Mouse (Mus musculus) embryonic facial prominence, embryonic 13.5 days (tissue): ENCODE data around the gene Slc25a27. TPM values are rescaled to one million over a fixed set of nuclear protein-coding genes. Genes with fewer than 3 reads are reported as not detected.

Experiments used
- ATAC-seq: fragments of 200-750 bp; cut with Nextera tagmentation; 2 replicates; pipeline ENCODE4 v1.8.0; 2017; ENCODE audit warnings: low read depth; ENCODE audit not compliant: insufficient number of reproducible peaks, insufficient read depth, low FRiP score, low TSS enrichment
- H3K27ac ChIP-seq: fragments of 300-500 bp; sonication (generic); 2 replicates; pipeline ENCODE4 v1.5.1; 2015; ENCODE audit warnings: moderate library complexity, mild to moderate bottlenecking, inconsistent platforms
- H3K27me3 ChIP-seq: fragments of 300-500 bp; sonication (generic); 2 replicates; pipeline ENCODE4 v1.6.1; 2015; ENCODE audit warnings: mild to moderate bottlenecking, inconsistent platforms
- H3K36me3 ChIP-seq: fragments of 300-500 bp; sonication (generic); 2 replicates; pipeline ENCODE4 v1.6.1; 2015; ENCODE audit warnings: mild to moderate bottlenecking, inconsistent platforms
- H3K4me1 ChIP-seq: fragments of 300-500 bp; sonication (generic); 2 replicates; pipeline ENCODE4 v1.6.1; 2015; ENCODE audit warnings: inconsistent platforms
- H3K4me2 ChIP-seq: fragments of 300-500 bp; sonication (generic); 2 replicates; pipeline ENCODE4 v1.6.1; 2015; ENCODE audit warnings: moderate library complexity, mild to moderate bottlenecking, inconsistent platforms
- H3K4me3 ChIP-seq: fragments of 300-500 bp; sonication (generic); 2 replicates; pipeline ENCODE4 v1.5.1; 2015; ENCODE audit warnings: mild to moderate bottlenecking, inconsistent platforms
- H3K9ac ChIP-seq: fragments of 300-500 bp; sonication (generic); 2 replicates; pipeline ENCODE4 v1.6.1; 2015; ENCODE audit warnings: mild to moderate bottlenecking, inconsistent platforms
- H3K9me3 ChIP-seq: fragments of 300-500 bp; sonication (generic); 2 replicates; pipeline ENCODE4 v1.6.1; 2016; ENCODE audit warnings: inconsistent platforms
- WGBS: fragments of 180-500 bp; shearing (Covaris S2); methylation state at CpG from one replicate; pipeline ENCODE4 v1.1.7; 2015; ENCODE audit warnings: mixed read lengths; 5-methylcytosine and 5-hydroxymethylcytosine counted together
- polyA plus RNA-seq: library from polyadenylated mRNA; unstranded; fragments of >200 nt; fragmentation: Nextera tagmentation; extraction: Ambion mirVana; gene quantifications from 2 replicates; pipeline ENCODE4 v1.2.1, GENCODE M21; 2015

The Slc25a27 gene
- polyA plus RNA-seq, 1 experiment from 2014 or later = 48.2 TPM

GRCm38 (mm10) chr17:43606704-43607103, 60.3 kb downstream of the Slc25a27 start:
- Histone ChIP-seq H3K27me3 (no peaks in the 10 kb centered on the region), H3K36me3 (no peaks in the 10 kb centered on the region), H3K4me3 (no peak overlapping the region), H3K4me2 (no peak overlapping the region), H3K9me3 (no peaks in the 10 kb centered on the region), H3K4me1 (no peaks in the 10 kb centered on the region), H3K9ac (no peak overlapping the region), H3K27ac (no peak overlapping the region)
- WGBS = 12% methylated on average over 3 of the region's 3 CpGs
- no peak for ATAC-seq

GRCm38 (mm10) chr17:43598706-43599105, 68.3 kb downstream of the Slc25a27 start:
- no peaks in the 10 kb centered on the region for H3K36me3 ChIP-seq
- H3K4me2 ChIP-seq = no peak overlapping the region
- no peaks in the 10 kb centered on the region for H3K4me1 ChIP-seq
- 65% methylated on average over 4 of the region's 4 CpGs for WGBS
- no peaks in the 10 kb centered on the region for H3K27me3 ChIP-seq
- ATAC-seq = no peak
- no peak overlapping the region for H3K4me3 ChIP-seq
- H3K27ac ChIP-seq = no peak overlapping the region
- no peak overlapping the region for H3K9ac ChIP-seq
- H3K9me3 ChIP-seq = peaks cover 6% of the 10 kb centered on the region; the same call in 1 of the 2 replicates

DNA sequence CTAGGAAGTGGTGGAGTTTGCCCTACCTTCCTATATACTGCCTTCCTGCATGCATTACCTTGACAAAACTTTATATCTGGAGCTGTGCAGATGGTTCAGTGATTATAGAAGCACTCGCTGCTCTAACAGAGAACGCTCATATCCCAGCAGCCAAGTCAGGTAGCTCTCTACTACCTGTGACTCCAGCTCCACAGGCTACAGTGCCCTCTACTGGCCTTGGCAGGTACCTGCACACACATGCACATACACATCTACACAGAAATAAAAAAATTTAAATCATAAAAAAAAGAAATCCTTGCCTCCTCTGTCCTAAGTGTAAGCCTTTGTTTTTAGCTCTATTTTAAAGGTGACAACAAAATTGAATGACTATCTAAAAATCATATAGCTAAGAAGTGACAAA, 69.3 kb downstream of the Slc25a27 start:
- H3K4me2 ChIP-seq = no peak overlapping the region
- peaks cover 6% of the 10 kb centered on the region; the same call in 1 of the 2 replicates for H3K9me3 ChIP-seq
- no peaks in the 10 kb centered on the region for H3K4me1 ChIP-seq
- no peak overlapping the region for H3K4me3 ChIP-seq
- H3K9ac ChIP-seq = no peak overlapping the region
- H3K27me3 ChIP-seq = no peaks in the 10 kb centered on the region
- no peaks in the 10 kb centered on the region for H3K36me3 ChIP-seq
- 91% methylated on average over 2 of the region's 2 CpGs for WGBS
- ATAC-seq = no peak
- no peak overlapping the region for H3K27ac ChIP-seq

DNA sequence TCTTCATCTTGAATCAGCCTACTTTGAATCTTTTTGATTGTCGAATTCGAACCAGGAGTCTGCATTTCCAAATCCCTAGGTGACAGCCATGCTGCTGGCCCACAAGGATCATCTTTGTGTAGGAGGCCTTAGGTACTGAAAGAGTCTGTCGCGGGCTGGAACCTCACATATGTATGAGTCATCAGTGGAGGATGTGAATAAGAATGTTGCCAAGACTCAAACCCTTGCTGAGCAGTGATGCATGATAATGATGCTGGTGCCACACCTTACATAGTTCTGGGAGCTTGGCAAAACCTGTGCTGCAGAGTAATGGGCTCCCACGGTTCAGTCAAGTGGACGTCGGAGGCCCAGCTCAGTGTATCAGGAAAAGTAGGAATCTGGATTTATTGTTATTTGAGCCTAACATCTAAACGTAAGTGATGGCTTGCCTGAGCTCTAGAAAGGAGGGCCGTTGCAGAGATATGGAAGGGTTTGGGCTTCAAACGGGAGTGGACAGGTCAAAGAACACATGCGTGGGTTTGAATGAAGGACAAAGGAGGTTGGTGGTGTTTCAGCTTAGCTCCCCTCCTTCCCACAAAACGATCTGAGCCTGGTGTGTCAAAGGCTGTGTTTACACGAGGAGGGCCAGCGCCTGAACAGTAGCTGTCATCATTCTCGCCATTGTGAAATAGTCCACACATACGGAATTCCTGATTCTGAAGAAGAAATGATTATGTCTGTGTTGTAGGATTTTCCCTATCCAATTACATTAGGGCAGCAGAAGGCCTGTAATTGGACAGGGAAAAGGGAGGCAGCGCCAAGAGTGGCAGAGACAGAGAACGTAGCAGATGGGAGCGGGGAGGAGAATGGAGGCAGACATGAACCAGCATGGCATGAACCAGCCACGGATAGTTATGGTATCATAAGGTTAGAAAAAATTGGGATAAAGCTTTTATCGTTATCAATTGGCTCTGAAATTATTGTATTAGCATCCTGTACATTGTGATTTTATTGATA, 74.4 kb downstream of the Slc25a27 start:
- H3K36me3 ChIP-seq = no peaks in the 10 kb centered on the region
- H3K9me3 ChIP-seq = peaks cover 4% of the 10 kb centered on the region; the same call in 1 of the 2 replicates
- H3K27ac ChIP-seq = no peak overlapping the region
- no peaks in the 10 kb centered on the region for H3K27me3 ChIP-seq
- H3K4me2 ChIP-seq = no peak overlapping the region
- ATAC-seq = no peak
- 88% methylated on average over 21 of the region's 21 CpGs for WGBS
- no peak overlapping the region for H3K4me3 ChIP-seq
- H3K9ac ChIP-seq = no peak overlapping the region
- H3K4me1 ChIP-seq = no peaks in the 10 kb centered on the region

Other genes starting within 250 kb of the Slc25a27 start
- gene Mep1a, start 164.4 kb downstream of the Slc25a27 start, polyA plus RNA-seq = 0.18 and 1.6 TPM in 2 replicates
- 0.21 TPM in 1 of 2 replicates, not detected in the other for gene Ankrd66, start 123.6 kb downstream of the Slc25a27 start, polyA plus RNA-seq
- 8.4 and 11.1 TPM in 2 replicates for gene Pla2g7, start 99.1 kb downstream of the Slc25a27 start, polyA plus RNA-seq
- 0.29 and 0.42 TPM in 2 replicates for gene Tdrd6, start 36.9 kb downstream of the Slc25a27 start, polyA plus RNA-seq
- 27.3 and 29.2 TPM in 2 replicates for gene Cyp39a1, start 211 bp upstream of the Slc25a27 start, polyA plus RNA-seq
- 5.4 and 5.9 TPM in 2 replicates for gene Rcan2, start 134.1 kb upstream of the Slc25a27 start, polyA plus RNA-seq